Mouse (Mus musculus) granulocyte monocyte progenitor cell, adult 5-6 weeks (primary cell): ENCODE data around the gene Shank3. TPM values are rescaled to one million over a fixed set of nuclear protein-coding genes. Genes with fewer than 3 reads are reported as not detected.

Source experiments
- ATAC-seq: replicated peaks from 2 replicates; pipeline ENCODE4 v1.8.0; 2016; ENCODE audit warnings: mild to moderate bottlenecking, moderate TSS enrichment, inconsistent platforms; ENCODE audit not compliant: poor library complexity, severe bottlenecking
- total RNA-seq, 2 experiments: library from RNA; stranded (forward) in 1 of 2; stranded (reverse) in 1 of 2; fragments of 200-712, 200-1000 nt in 1 of 2; fragments of >200 nt in 1 of 2; fragmentation: Nextera tagmentation in 1 of 2; gene quantifications; 2 replicates each; pipeline ENCODE4 v1.2.3; 2014 to 2017

Gene Shank3
- total RNA-seq, 2 experiments from 2014 or later: 0.26 to 0.58 TPM

DNA sequence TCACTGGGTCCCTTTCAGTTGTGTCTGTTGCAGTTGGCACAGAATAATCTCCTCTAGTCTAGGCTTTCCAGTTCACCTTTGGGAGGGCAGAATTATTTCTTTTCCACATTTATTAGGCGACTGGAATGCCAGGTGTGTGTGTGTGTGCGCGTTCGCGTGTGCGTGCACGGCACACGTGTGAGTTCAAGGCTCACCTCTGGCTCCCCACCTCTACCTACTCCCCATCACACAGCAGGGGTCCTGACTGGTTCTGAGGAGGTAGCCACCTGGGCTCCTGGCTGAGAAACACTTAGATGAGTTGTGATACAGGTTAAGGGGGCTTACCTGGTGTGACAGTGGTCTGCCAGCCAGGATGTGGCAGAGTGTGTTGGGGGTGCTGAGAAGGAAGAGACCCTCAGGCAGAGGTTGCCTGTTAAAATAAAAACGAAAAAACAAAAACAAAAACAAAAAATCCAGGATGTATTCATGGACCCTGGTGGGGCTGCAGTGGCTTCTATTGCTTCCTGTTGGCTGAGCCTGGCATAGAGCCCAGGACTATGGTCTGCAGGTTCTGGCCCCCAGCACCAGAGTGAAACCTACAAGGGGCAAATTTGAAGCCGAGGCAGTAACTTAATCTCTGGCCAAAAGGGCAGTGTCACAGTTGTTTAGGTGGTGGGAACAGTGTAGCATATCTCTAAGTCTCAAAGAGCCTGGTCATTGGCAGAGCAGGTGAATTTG lies 23.3 kb downstream of the Shank3 start:
- no peak for ATAC-seq

- no peak for ATAC-seq
Observed at GRCm38 (mm10) chr15:89523283-89523832, 23.9 kb downstream of the Shank3 start.

DNA sequence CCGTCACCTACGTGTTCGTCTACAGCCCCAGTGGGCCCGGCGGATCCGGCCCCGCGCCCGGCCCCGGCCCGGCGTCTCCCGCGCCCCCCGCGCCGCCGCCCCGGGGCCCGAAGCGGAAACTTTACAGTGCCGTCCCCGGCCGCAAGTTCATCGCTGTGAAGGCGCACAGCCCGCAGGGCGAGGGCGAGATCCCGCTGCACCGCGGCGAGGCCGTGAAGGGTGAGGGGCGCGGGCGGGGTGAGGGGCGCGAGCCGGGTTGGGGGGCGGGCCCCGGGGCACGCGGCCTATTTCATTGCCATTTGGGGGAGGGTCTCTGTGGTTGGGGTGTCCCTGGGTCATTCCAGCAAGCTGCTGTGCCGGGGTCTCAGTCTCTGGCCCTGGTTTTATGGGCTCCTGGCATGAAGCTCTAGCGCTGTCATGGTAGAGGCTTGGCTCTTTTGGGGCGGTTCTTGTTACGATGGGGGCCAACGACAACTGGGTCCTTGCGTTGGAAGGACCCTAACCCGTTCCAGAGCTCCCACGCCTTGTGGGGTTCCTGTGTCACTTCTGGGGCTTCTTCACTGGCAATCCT lies 24.7 kb downstream of the Shank3 start:
- ATAC-seq: no peak

DNA sequence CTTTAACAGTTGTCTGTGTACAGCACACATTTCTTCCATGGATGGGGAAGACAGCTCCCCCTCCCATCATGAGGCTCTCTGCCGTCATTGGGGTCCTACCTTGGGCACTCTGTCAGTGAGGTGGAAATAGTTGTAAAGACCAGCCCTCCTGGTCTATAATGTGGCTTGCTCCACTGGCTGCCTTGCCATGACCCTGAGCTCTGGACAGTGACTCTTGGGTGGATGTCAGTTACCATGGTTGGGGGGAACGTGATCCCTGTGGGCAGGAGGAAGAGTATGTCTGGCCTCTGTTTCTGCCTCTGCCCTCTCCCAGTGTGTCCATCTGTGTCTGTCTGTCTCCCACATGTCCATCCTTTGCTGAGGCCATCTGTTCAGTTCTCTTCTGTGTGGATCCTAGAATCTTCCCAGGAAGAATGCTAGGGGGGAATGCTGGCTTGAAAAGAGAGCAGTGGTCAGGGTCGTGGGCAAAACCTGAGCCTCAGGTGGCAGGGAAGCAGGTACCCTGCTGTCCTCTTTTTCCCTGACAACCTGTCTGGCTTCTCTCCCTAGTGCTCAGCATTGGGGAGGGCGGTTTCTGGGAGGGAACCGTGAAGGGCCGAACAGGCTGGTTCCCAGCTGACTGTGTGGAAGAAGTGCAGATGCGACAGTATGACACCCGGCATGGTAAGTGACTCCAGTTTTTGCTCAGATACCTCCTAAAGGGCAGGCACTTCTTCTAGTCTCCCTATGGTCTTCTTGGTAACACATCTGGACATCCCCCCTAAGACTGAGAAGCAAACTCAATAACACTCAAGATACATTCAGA lies 25.4 kb downstream of the Shank3 start:
- ATAC-seq: no peak

DNA sequence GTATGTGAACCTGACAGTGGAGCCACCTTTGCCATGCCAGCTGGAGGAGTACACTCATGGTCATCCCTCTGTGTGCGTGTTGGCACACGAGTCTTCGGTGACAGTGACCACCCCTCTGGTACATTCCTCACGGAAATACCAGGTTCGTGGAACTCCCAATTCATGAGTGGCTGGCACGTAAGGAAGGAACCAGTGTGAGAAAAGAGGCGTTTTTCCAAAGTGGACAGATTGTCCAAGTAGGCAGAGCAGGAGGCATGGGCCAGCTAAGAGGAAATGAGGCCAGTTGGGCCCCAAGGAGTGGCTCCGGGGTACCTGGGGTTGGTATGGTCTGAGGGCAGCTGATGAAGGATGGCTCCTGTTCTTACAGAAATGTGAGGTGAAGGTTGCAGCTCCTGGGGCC lies 26.0 kb downstream of the Shank3 start:
- ATAC-seq: no peak

DNA sequence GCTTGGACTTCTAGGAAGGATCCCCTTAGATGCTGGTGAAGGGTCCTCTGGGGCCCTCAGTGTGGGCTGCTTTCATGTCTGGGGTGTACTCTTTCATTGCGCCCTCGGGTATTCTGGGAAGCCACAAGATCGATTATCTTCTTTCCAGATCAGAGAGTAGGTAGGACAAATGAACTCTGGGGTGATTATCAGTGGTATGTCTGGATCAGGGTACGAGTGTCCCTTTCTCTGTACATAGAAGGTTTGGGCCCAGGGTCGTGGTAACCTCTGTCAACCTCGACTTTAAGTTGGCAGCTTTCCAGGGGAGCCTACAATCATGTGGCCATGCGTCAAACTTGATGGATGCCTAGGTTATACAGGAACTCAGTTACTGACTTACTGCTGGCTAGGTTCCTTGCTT lies 26.5 kb downstream of the Shank3 start:
- ATAC-seq: no peak

DNA sequence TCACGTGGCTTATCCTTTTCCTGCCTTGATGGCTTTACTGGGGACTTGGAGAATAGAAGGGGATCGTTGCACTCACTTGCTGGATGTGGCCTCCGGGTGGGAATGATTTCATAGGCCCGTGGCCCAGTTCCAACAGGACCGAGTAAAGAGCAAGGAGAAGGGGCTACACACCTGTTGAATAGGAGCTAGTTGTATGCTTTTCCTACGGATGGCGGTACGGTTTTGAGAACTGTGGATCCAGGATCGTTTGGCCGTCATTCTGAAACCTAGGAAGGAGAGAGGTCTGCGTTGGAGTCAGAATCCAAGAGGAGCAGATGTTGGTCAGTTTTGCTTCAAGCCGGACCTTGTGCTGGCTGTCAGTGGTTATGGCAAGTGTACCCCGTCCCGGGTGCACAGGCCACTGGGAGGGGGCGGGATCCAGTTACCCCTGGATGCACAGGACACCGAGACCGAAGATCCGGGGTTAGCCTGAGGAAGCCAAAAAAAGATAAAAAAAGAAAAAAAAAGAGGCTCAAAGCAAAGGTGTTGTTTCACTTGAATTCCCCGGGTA lies 27.4 kb downstream of the Shank3 start:
- no peak for ATAC-seq

DNA sequence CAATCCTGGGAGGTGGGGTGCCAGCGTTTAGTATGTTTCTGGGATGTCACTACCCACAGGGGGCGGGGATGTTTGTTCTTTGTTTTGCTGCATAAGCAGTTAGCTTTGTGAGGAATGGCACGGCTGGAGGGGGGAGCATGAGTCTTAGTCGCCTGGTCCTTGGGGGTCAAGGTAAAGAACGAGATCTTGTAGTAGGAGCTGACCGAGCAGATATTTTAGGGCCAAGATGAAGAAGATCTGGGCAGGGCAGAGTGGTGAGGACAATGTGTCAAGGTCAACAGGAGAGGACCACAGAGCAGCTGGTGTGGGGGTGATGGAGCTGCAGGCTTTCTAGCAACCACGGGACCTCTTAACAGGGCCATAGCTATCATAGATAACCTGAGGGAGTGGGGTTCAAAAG lies 28.0 kb downstream of the Shank3 start:
- ATAC-seq: no peak

DNA sequence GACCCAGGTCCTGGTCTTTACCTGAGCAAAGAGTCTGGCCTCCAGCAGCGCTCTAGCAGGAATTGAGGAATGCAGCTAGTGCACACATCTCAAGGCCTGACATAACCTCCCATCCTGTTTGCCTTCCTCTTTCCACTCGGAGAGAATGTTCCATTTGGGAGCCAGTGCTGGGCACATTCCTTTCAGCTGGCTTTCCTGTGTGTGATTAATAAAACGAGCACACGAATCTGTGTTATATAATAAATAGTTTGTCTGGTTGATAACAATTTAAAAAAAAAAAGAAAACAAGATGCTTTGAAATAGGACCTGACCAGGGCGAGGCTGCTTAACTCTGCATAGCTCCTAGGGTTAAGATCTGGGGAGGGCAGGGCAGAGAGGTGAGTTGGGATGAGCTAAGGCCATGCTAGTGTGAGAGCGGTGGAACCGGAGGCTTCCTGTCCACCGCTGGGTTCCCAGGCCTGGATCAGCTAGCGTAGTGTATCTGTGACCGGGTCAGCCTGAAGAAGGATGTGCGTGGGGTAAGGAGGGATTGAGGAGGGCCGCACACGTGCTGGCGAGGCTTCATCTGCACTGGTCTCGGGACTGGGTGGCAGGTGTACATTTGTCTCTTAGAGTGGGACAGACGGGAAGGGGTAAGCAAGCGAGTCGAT lies 28.9 kb downstream of the Shank3 start:
- no peak for ATAC-seq

DNA sequence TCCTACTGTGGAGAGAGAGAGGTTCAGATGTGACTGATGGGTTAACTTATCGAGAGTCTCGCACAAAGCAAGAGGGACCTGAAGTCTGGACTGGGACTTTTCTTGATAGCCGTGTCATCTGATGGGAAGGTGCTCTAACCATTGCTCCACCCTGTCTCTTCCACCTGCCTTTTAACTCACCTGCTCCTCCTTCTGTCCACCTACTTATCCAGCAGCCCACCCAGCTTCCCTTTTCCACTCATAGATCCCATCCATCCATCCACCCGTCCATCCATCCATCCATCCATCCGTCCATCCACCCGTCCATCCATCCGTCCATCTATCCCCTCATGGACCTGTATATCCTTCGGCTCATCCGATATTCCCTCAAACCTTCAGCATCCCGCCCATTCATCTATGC lies 29.5 kb downstream of the Shank3 start:
- no peak for ATAC-seq

- ATAC-seq: peak; percentile 63
Observed at GRCm38 (mm10) chr15:89530336-89530735, 30.9 kb downstream of the Shank3 start.

GRCm38 (mm10) chr15:89531399-89531798 lies 32.0 kb downstream of the Shank3 start:
- ATAC-seq: no peak

DNA sequence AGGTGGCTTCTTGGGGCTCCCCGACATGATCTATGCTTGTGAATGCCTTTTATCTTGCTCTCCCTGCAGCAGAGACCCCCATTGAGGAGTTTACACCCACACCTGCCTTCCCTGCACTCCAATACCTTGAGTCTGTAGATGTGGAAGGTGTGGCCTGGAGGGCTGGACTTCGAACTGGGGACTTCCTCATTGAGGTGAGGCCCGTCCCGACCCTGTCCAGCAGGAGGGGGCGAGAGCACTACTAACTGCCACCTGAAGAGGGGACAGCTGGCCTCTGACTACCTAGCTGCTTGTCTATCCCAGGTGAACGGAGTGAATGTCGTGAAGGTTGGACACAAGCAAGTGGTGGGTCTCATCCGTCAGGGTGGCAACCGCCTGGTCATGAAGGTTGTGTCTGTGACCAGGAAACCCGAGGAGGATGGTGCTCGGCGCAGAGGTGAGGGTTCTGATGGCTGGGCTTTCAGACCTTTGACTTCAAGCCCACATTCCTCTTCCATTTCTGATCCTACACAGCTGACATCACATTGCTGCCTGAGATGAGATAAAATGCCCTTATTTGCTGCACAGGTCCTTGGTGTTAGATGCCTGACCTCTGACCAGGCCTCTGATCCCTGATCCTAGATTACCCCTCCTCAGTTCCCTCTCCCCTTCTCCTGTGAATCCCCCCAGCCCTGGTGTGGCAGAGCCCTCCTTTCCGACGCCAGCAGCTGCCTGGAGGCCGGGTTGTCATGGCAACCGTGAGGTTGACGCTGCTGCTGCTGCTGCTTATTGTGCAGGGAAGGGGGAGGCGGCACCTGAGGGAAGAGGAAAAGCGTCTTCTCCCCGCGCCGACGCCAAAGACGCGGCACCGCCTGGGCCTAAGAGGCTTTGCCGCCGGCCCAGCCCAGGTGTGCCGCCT lies 32.9 kb downstream of the Shank3 start:
- ATAC-seq: no peak

DNA sequence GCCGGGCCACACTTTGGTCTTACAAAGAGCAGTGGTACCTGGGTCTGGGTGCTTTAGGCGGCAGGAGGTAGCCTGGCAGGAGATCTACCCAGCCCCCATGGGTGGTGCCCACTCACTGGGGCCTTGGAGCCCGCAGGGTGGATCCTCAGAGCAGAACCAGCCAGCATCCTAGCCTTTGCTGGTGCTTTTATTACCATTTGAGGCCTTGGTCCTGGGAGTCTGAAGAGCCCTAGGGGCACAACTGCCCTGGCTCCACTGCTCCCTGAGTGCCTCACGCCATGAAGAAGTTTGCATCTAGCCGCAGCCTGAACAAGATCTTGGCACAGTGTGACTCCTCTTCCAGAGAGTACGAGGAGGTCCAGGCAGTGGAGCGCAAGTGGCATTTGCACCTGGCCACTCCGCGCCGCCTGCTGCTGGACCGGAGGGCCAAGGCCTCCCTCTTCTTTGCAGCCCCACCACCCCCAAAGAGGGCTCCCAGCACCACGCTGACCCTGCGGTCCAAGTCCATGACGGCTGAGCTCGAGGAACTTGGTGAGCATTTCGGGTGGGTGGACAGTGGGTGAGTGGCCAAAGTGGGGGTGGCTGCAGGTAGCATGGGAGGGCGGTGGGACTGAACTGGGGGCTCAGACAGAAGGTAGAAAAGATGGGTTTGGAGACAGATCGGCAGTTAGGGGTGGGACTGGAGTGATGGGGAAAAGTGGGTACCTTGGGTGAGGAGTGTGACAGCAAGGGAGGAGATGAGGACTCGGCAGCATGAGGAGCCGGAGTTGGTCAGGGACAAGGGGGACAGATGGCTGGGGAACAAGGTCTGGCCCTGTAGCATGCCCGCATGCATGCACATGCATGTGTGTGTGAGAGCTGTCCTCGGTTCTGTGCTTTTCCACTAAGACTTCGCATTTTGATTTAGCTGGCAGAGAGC lies 33.8 kb downstream of the Shank3 start:
- no peak for ATAC-seq

DNA sequence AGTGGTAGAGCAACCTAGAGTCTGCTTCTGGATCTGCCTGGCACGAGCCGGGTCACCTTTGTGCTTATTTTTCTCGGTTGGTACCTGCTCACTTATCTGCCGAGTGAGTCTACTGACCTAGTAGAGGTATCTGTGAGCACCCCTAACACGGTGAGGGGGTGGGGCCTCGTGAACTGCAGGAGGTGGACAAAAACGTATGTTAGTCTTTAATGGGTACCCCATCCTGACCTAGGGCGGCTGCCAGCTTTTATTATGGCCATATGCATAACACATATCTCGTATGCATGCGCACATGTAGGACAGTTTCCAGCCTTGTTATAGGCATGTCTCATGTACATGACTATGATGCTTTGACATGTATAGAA lies 34.4 kb downstream of the Shank3 start:
- ATAC-seq: no peak

DNA sequence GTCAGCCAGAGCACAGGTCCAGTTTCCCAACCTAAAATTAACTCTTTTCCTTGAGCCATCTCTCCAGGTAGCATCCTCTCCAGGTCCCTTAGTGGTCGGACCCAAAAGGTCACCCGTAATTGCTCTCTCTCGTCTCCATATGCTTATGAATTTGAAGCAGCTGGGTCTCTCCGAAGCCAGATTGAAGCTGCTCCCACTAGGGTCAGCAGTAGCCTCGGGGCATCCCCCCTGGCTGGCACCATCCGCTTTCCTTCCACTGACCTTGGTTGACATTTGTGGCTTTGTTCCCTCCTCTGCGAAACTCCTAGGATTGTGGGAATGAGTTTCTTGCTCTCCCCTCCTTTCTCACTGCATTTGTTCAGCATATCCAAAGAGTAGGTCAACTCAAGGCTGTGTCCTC lies 44.7 kb downstream of the Shank3 start:
- ATAC-seq: no peak

DNA sequence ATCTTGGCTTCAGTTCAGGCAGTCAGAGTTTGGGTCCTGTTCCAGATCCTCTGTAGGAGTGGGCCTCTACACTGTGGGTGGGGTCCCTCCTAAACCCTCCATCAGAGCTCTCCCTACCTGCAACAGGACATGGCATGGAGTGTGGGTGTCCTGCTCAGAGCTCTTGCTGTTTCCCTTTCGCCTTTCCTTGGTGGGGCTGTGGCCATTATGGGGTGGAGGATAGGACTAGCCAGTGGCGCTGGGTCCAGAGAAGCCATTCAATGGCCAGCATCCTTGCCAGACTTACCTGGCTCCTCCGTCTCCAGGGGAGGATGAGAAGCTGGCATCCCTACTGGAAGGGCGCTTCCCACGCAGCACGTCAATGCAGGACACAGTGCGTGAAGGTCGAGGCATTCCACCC lies 47.9 kb downstream of the Shank3 start:
- ATAC-seq: no peak

GRCm38 (mm10) chr15:89547824-89548601 lies 48.6 kb downstream of the Shank3 start:
- ATAC-seq: no peak
